Mouse (Mus musculus) liver, embryonic 14.5 days (tissue): ENCODE data around the gene Akap13. TPM values are rescaled to one million over a fixed set of nuclear protein-coding genes. Genes with fewer than 3 reads are reported as not detected.

Experiments
- ATAC-seq: fragments of 200-750 bp; cut with Nextera tagmentation; 2 replicates; pipeline ENCODE4 v1.8.0; 2017; ENCODE audit warnings: moderate number of reproducible peaks, mild to moderate bottlenecking, moderate library complexity; ENCODE audit not compliant: insufficient read depth
- DNase-seq, 3 experiments: peaks; one replicate each; pipeline ENCODE4 v3.0.0-alpha.2; 2012 to 2013; ENCODE audit warnings: low read depth in 3 of 3, low spot score in 3 of 3
- H3K27ac ChIP-seq: fragments of 300-500 bp; sonication (generic); 2 replicates; pipeline ENCODE4 v1.5.1; 2014; ENCODE audit warnings: moderate library complexity, mild to moderate bottlenecking, control low read depth, inconsistent platforms
- H3K27me3 ChIP-seq: fragments of 300-500 bp; sonication (generic); 2 replicates; pipeline ENCODE4 v1.6.1; 2014; ENCODE audit warnings: mild to moderate bottlenecking, low read length, moderate library complexity; ENCODE audit not compliant: control insufficient read depth, insufficient read depth
- H3K36me3 ChIP-seq: fragments of 300-500 bp; sonication (generic); replicated peaks from 2 replicates; pipeline ENCODE4 v1.6.1; 2014; ENCODE audit warnings: low read depth; ENCODE audit not compliant: control insufficient read depth, insufficient read depth
- H3K4me1 ChIP-seq, 2 experiments: fragments of 200-500 bp in 1 of 2; fragments of 300-500 bp in 1 of 2; sonication (generic) in 1 of 2; replicated peaks; 2 replicates each; pipeline ENCODE4 v1.6.1; 2012 to 2014; ENCODE audit warnings: antibody characterized with exemption in 1 of 2, inconsistent platforms in 1 of 2, low read length in 1 of 2; ENCODE audit not compliant: control insufficient read depth in 2 of 2, insufficient read depth in 2 of 2
- H3K4me2 ChIP-seq: fragments of 300-500 bp; sonication (generic); 2 replicates; pipeline ENCODE4 v1.6.1; 2014; ENCODE audit warnings: low read depth, mild to moderate bottlenecking, control low read depth, moderate library complexity
- H3K4me3 ChIP-seq, 2 experiments: fragments of 200-500 bp in 1 of 2; fragments of 300-500 bp in 1 of 2; sonication (generic) in 1 of 2; 2 replicates each; pipeline ENCODE4 v1.5.1; 2012 to 2014; ENCODE audit warnings: low read depth in 2 of 2, low read length in 2 of 2, mild to moderate bottlenecking in 2 of 2, control low read depth in 1 of 2, inconsistent platforms in 1 of 2, moderate library complexity in 1 of 2; ENCODE audit not compliant: insufficient read depth in 1 of 2
- H3K9ac ChIP-seq: fragments of 300-500 bp; sonication (generic); replicated peaks from 2 replicates; pipeline ENCODE4 v1.6.1; 2014; ENCODE audit warnings: mild to moderate bottlenecking, control low read depth, moderate library complexity
- H3K9me3 ChIP-seq: fragments of 300-500 bp; sonication (generic); 2 replicates; pipeline ENCODE4 v1.6.1; 2016; ENCODE audit warnings: low read length, mixed read lengths; ENCODE audit not compliant: control insufficient read depth
- CTCF ChIP-seq: IDR thresholded peaks from 2 replicates; pipeline ENCODE4 v1.5.1; 2016; ENCODE audit warnings: antibody characterized with exemption, low read depth, control low read depth
- EP300 ChIP-seq: IDR thresholded peaks from 2 replicates; pipeline ENCODE4 v1.6.1; 2016; ENCODE audit warnings: antibody characterized with exemption, low read depth
- WGBS: fragments of 180-500 bp; shearing (Covaris S2); extraction: QIAGEN DNeasy Blood & Tissue Kit; methylation state at CpG from one replicate; pipeline ENCODE4 v1.1.7; 2014; ENCODE audit not compliant: insufficient replicate concordance; 5-methylcytosine and 5-hydroxymethylcytosine counted together
- polyA plus RNA-seq, 2 experiments: library from polyadenylated mRNA; depleted of rRNA in 1 of 2; stranded (reverse) in 1 of 2; unstranded in 1 of 2; fragments of >200 nt; fragmentation: Nextera tagmentation in 1 of 2; extraction: Ambion mirVana in 1 of 2; gene quantifications; 2 replicates each; pipeline versions ENCODE4 v1.2.1 to v1.2.3; 2012 to 2014

The Akap13 gene
- polyA plus RNA-seq, 2 experiments: 9.0 to 28.1 TPM

DNA sequence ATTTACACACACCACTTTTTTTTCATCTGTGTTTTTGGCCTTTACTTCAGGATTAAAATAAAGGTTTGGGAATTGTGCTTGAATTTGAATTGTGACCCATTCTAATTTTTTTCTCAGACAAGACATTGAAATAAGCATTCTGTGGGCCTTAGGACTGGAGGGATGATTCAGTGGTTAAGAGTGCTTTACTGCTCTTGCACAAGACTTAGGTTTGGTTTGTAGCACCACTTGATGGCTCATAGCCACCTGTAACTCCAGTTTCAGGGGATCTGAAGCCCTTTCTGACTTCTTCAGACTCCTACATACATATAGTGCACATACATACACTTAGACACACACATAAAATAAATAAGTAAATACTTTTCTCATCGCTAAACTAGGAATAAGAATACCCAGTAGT, 105.8 kb downstream of the Akap13 start:
- TF ChIP-seq EP300 (no peak), CTCF (no peak)
- H3K9ac ChIP-seq: no peak overlapping the region
- no peaks in the 10 kb centered on the region for H3K27me3 ChIP-seq
- no peak overlapping the region for H3K27ac ChIP-seq
- ATAC-seq (no peak), DNase-seq (no peak)
- no peak overlapping the region for H3K4me3 ChIP-seq
- H3K4me2 ChIP-seq: no peak overlapping the region
- H3K36me3 ChIP-seq: no peaks in the 10 kb centered on the region
- peaks cover 0 to 12% of the 10 kb centered on the region in 2 experiments; a peak in 2 of 4 replicates for H3K4me1 ChIP-seq
- no peaks in the 10 kb centered on the region for H3K9me3 ChIP-seq
- WGBS: 76% methylated on average over 1 of the region's 1 CpGs

DNA sequence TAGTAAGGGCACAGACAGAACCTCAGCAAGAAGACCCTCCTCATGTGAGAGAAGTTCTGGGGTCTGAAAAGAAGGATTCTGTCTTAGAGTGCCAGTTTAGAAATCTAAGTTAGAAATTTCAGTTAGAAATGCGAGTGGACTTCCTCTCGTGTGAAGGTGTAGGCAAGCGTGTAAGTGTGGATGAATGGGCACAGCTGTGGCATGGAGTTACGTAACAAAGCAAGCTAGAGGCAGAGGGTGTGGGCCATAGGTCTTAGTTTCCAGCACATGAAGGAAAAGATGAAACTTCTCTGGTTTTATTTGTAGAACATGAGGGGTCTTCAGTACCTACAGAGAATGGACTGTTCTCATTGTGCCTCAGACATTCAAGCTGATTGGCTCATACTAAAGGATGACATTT, 112.9 kb downstream of the Akap13 start:
- H3K27me3 ChIP-seq: no peaks in the 10 kb centered on the region
- no peaks in the 10 kb centered on the region for H3K9me3 ChIP-seq
- no peak overlapping the region for H3K27ac ChIP-seq
- DNase-seq: no peak
- H3K9ac ChIP-seq: no peak overlapping the region
- H3K36me3 ChIP-seq: no peaks in the 10 kb centered on the region
- 62% methylated on average over 4 of the region's 4 CpGs for WGBS
- H3K4me1 ChIP-seq: peaks cover 12 to 16% of the 10 kb centered on the region in 2 experiments
- no peak for ATAC-seq
- H3K4me3 ChIP-seq: no peak overlapping the region
- H3K4me2 ChIP-seq: no peak overlapping the region
- no peak for TF ChIP-seq CTCF
- no peak for TF ChIP-seq EP300

DNA sequence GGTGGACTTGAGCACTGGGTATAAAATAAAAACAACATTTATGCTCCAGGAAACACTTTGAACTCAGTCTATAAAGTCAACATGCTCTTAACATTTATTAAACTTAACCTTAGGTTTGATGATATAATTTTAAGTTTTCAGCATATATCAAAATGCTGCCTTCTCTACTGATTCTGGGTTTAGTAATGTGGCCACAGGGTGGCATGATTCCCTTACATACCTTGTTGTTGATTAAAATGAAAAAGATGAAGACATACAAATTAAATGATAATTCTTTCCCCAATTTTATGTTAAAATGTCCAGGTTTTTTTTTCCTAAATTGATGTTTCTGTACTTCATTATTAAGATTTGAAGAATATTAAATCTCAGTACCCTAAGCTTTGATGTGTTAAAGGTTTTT, 113.5 kb downstream of the Akap13 start:
- ATAC-seq (no peak), DNase-seq (no peak)
- Histone ChIP-seq H3K9me3 (no peaks in the 10 kb centered on the region), H3K36me3 (no peaks in the 10 kb centered on the region), H3K27me3 (no peaks in the 10 kb centered on the region), H3K4me2 (no peak overlapping the region), H3K27ac (no peak overlapping the region), H3K9ac (no peak overlapping the region), H3K4me1 (peaks cover 12 to 16% of the 10 kb centered on the region in 2 experiments), H3K4me3 (no peak overlapping the region)
- TF ChIP-seq CTCF: peak; percentile 51; the same call in 1 of the 2 replicates
- TF ChIP-seq EP300: no peak

DNA sequence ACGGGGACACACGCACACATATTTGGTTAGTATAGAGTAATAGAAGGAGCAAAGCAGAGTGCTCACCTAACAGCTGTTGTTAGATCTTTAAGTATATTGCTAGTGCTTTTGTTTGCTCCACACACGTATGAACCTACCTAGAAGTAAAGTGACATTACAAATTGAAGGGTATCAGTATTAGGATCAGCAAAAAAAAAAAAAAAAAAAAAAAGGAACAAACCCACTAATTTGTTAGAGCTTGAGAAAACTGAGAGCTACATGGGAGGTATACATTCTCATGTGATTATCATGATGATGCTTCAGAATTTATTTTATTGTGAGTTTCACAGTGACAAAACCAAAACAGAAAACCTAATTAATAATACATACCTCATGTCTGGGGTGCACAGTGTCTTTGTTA, 114.9 kb downstream of the Akap13 start:
- ATAC-seq: no peak
- TF ChIP-seq CTCF (no peak), EP300 (no peak)
- Histone ChIP-seq H3K4me3 (no peak overlapping the region), H3K36me3 (no peaks in the 10 kb centered on the region), H3K27me3 (no peaks in the 10 kb centered on the region), H3K4me2 (no peak overlapping the region), H3K27ac (no peak overlapping the region), H3K4me1 (peaks cover 15 to 22% of the 10 kb centered on the region in 2 experiments), H3K9ac (no peak overlapping the region), H3K9me3 (no peaks in the 10 kb centered on the region)
- 66% methylated on average over 3 of the region's 3 CpGs for WGBS
- no peak for DNase-seq

DNA sequence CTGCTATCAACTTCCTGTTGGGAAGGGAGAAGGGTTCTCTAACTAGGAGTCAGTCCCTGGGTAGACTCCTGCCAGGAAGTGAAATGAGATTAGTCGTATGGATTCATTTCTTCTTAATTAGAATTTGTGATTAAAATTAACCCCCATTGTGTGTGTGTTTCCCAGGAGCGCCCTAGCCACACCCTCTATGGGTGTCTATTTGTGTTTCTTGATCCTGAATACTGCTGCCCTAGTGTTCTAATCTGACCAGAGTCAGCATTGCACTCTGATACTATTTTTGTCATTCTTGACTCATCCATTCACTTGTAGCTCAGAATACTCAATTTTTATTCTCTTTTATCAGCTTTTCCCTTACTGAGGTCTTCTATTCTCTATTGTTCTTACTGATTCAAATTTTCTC, 115.7 kb downstream of the Akap13 start:
- no peak for DNase-seq
- H3K9ac ChIP-seq: no peak overlapping the region
- H3K36me3 ChIP-seq: no peaks in the 10 kb centered on the region
- H3K4me3 ChIP-seq: no peak overlapping the region
- H3K4me1 ChIP-seq: peaks cover 22 to 29% of the 10 kb centered on the region in 2 experiments
- 0 out of 2 replicates have a peak, but pooled peaks have one; percentile 50 for ATAC-seq
- H3K9me3 ChIP-seq: no peaks in the 10 kb centered on the region
- H3K27me3 ChIP-seq: no peaks in the 10 kb centered on the region
- no peak overlapping the region for H3K4me2 ChIP-seq
- WGBS: 30% methylated on average over 2 of the region's 2 CpGs
- TF ChIP-seq EP300 (no peak), CTCF (no peak)
- no peak overlapping the region for H3K27ac ChIP-seq
